Mouse (Mus musculus): ENCODE measurements at regions not wholly inside any gene's neighbourhood (a gene's known extent, or its start where the extent isn't known, plus 50 kb on each side); places are given as distances from the start of the nearest gene placed in this dataset.

DNA sequence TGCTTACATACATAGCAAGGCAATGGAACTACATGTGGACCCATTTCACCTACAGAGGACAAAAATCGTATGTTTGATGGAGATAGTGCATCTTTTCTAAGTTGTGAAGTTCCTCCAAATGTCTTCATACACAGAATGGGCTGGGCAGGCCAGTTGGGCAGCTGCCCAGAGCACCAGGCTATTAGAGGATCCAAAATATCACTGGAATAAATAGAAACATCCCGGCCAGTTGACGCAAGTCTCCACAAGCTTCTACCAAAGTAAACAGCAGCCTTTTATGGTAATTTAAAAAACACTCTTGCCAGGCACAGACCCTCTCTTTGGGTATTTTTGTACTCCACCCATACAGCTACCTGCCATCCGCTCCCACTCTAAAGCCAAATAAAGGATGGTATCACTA, 400.9 kb downstream of the H2al1j start:
- DNase-seq (ENCODE audit: low read depth): no peak
- TF ChIP-seq POLR2A (IDR thresholded peaks at IDR 0.05; ENCODE audit: borderline replicate concordance, extremely low read depth, insufficient read depth, insufficient read length, poor library complexity, severe bottlenecking) (no peak), CTCF (IDR thresholded peaks at IDR 0.05; ENCODE audit: borderline replicate concordance, extremely low read depth, insufficient read depth, insufficient read length) (no peak)

DNA sequence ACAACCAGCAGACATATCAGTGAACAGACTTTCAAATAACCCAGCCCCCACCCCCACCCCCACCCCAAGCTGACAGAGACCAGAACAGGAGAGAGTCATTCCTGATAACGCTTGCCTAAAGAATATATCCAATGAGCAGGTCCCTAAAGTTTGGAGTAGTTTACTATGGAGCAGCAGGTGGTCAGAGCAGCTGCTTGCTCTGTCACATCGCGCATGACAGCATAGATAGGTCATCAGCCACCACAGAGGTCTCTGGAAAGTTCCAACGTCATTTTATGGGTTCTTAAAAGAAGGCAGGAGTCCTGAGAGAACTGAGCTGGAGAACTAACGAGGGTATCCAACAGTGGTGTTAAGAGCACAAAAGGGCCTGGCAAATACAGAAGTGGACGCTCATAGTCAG, 402.4 kb downstream of the H2al1j start:
- TF ChIP-seq CTCF (IDR thresholded peaks at IDR 0.05; ENCODE audit: borderline replicate concordance, extremely low read depth, insufficient read depth, insufficient read length) (no peak), POLR2A (IDR thresholded peaks at IDR 0.05; ENCODE audit: borderline replicate concordance, extremely low read depth, insufficient read depth, insufficient read length, poor library complexity, severe bottlenecking) (no peak)
- no peak for DNase-seq (ENCODE audit: low read depth)

DNA sequence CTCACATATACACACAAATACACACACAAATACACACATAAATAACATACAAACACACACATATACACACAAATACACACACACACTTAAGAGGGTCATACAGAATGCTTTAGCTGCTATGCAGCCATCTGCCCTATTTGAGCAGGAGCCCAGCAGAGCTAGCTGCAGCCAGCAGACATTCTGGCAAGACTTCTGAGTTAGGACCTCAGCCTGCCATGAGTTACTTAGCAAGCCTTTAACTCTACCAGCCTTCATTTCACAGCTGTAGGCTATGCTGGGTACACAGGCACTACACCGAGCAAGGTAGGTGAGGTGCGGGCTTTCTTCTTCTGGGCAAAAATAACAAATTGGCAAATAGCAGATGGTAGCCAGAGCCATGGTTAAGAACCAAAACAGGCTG, 404.7 kb downstream of the H2al1j start:
- DNase-seq (ENCODE audit: low read depth): peak; percentile 60
- TF ChIP-seq POLR2A (IDR thresholded peaks at IDR 0.05; ENCODE audit: borderline replicate concordance, extremely low read depth, insufficient read depth, insufficient read length, poor library complexity, severe bottlenecking): no peak
- no peak for TF ChIP-seq CTCF (IDR thresholded peaks at IDR 0.05; ENCODE audit: borderline replicate concordance, extremely low read depth, insufficient read depth, insufficient read length)

DNA sequence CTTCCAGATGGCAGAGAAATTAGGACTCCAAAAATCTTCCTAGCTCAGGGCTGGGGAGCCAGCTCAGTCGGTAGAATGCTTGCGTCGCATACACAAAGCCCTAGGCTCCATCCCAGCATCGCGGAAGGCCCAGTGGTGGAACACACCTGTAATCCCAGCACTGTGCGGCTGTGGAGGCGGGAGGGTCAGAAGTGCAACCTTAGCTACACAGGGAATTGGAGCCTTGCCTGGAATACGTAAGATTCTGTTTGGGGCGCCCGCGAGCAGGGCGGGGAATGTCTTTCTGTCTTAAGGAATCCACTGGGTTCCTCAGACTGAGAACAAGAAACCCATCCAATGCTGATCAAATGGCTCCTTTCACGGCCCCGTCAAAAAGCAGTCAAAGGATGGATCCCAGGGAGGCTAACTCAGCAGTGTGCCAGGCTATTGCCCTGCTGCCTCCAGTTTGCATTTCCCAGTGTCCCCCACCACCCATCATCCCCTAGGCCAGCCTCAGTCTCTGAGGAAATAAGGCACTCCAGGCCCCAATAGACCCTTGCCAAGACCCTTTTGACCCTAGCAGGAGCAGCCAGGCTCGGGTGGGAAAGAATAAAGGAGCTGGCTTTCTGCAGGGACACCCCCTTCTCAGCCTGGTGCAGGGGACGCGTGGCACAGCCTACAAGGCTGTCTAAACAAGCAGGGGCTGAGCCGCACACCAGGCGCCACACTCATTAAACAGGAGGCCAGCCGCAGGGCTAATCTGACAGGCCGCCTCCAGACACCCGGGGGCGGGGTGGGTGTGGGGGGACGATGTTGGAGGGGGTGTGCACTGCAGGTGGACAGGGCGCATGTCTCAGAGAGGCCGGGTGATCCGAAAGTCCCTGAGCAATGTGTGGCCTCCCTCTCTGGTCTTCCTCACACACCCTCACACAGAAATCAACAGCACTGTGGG, 407.1 kb downstream of the H2al1j start:
- TF ChIP-seq POLR2A (IDR thresholded peaks at IDR 0.05; ENCODE audit: borderline replicate concordance, extremely low read depth, insufficient read depth, insufficient read length, poor library complexity, severe bottlenecking) (no peak), CTCF (IDR thresholded peaks at IDR 0.05; ENCODE audit: borderline replicate concordance, extremely low read depth, insufficient read depth, insufficient read length) (no peak)
- peak; percentile 80 for DNase-seq (ENCODE audit: low read depth)

DNA sequence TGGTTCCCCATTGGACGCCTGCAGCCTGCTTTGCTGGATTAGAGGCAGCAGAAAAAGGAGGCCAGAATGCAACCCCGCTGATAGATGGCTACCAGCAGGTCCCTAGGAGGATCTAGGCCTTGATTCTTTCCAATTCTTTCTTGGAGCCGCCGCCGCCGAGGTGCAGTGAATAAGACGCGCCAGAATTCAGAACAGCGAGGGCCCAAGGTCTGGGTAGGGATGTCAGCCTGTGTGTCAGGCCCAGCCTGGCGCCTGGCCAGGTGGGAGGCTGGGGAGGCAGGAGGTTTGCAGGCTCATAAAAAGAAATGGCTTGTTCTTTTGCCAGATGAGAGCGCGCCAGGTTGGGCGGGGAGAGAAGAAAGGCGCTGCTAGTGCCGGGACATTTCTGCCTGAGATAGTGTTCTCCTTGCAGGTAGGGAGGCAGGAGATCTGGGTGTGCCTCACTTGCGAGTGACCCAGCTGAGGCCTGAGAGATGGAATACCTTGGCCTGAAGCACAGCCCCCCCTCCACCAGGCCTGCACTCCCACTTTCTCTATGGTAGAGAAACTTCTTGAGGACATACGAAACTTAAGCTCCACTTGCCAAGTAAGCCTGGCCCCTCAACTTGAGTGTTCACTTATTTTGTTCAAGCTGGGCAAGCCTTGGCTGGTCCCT, 408.0 kb downstream of the H2al1j start:
- no peak for TF ChIP-seq POLR2A (IDR thresholded peaks at IDR 0.05; ENCODE audit: borderline replicate concordance, extremely low read depth, insufficient read depth, insufficient read length, poor library complexity, severe bottlenecking)
- no peak for TF ChIP-seq CTCF (IDR thresholded peaks at IDR 0.05; ENCODE audit: borderline replicate concordance, extremely low read depth, insufficient read depth, insufficient read length)
- peak; percentile 90 for DNase-seq (ENCODE audit: low read depth)

DNA sequence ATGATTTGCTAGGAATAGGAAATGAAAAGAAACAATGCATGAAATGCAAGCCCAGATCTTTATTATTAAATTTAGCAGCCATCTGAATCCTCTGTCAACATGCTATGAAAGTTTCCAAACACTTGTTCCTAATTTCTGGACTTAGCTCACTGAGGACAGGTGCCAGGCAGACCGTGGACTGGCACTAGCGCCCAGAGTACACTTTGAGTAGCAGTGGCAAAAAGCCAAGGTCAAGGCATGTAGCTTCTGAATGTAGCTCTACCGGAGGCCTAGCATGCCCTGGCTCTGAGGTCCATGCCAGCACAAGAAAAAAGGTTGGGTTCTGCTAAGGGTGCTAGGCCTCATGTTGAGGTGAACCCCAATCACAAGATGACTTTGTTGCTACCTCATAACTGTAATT, 408.9 kb downstream of the H2al1j start:
- TF ChIP-seq CTCF (IDR thresholded peaks at IDR 0.05; ENCODE audit: borderline replicate concordance, extremely low read depth, insufficient read depth, insufficient read length): no peak
- no peak for TF ChIP-seq POLR2A (IDR thresholded peaks at IDR 0.05; ENCODE audit: borderline replicate concordance, extremely low read depth, insufficient read depth, insufficient read length, poor library complexity, severe bottlenecking)
- peak; percentile 25 for DNase-seq (ENCODE audit: low read depth)

DNA sequence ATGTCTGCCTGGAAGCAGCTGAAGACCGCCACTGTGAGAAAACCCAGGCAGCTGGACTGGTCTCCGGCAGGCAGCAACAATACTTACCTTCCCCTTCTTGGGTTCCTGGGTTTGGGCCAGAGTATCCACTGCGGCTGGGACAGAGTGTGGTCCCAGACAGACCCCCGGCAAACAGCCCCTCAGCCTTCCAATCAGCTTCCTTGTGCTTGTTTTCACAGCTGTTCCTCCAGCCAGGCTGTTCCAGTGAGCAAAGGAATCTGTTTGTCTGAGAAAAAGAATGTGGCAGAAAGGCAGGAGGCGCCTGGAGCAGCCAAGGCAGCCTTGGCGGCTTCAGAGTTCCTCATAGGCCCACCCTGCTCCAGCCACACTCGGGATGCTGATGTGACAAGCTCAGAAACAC, 411.9 kb downstream of the H2al1j start:
- peak; percentile 56 for DNase-seq (ENCODE audit: low read depth)
- TF ChIP-seq CTCF (IDR thresholded peaks at IDR 0.05; ENCODE audit: borderline replicate concordance, extremely low read depth, insufficient read depth, insufficient read length) (no peak), POLR2A (IDR thresholded peaks at IDR 0.05; ENCODE audit: borderline replicate concordance, extremely low read depth, insufficient read depth, insufficient read length, poor library complexity, severe bottlenecking) (no peak)

DNA sequence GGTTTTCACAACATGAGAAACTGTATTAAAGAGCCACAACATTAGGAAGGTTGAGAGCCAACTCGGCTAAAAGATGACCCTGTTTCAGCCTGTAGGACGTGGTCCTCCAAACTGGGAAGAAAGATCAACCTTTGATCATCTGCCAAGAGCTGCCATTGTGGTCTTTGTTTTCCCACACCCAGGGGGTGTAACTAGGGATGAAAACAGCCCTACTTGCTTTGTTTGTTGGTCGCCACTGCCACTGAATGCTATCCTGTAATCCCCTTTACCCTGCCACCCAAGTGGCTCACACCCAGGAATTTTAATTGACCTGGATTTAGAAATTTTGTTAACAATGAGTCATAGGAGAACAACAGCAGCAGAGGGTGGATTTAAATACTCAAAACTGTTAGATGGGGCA, 414.2 kb downstream of the Bcor start:
- TF ChIP-seq POLR2A (IDR thresholded peaks at IDR 0.05; ENCODE audit: borderline replicate concordance, extremely low read depth, insufficient read depth, insufficient read length, poor library complexity, severe bottlenecking) (no peak), CTCF (IDR thresholded peaks at IDR 0.05; ENCODE audit: borderline replicate concordance, extremely low read depth, insufficient read depth, insufficient read length) (no peak)

DNA sequence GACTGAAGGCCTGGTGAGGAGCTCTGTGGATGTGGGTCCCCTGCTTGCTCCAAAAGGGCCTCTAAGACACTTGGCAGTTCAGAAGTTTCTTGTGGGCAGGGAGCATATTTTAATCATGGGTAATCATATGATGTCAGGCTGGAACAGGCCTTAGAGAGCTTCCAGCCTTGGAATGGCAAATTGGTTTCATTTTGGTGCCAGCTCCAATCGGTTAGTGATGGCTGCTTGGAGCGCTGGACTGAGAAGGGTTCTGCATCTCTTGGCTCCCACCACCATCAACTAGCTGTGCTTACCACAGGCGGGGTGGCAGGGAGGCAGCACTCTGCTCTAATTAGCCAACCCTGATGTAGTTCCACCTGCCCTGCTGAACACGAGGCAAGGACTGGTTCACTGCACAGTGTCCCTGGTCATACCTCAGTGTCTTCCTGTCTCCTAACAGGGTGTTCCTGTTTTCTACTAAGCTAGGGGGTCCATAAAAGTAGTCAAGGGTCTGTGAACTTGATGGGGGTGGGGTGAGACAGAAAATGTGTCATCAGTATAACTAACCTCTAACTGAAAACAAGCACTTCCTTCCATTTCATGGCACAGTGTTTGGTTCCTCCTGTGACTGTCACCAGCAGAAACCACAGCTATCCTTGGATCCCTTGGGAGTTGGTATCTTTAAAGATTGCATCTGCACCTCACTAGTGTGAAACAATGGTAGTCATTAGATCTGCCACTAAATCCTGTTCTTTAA, 412.6 kb downstream of the Bcor start:
- TF ChIP-seq CTCF (IDR thresholded peaks at IDR 0.05; ENCODE audit: borderline replicate concordance, extremely low read depth, insufficient read depth, insufficient read length) (no peak), POLR2A (IDR thresholded peaks at IDR 0.05; ENCODE audit: borderline replicate concordance, extremely low read depth, insufficient read depth, insufficient read length, poor library complexity, severe bottlenecking) (no peak)
- peak; percentile 52 for DNase-seq (ENCODE audit: low read depth)

More for the DNA sequence above, 414.2 kb downstream of the Bcor start:
- DNase-seq (ENCODE audit: low read depth): peak; percentile 73

DNA sequence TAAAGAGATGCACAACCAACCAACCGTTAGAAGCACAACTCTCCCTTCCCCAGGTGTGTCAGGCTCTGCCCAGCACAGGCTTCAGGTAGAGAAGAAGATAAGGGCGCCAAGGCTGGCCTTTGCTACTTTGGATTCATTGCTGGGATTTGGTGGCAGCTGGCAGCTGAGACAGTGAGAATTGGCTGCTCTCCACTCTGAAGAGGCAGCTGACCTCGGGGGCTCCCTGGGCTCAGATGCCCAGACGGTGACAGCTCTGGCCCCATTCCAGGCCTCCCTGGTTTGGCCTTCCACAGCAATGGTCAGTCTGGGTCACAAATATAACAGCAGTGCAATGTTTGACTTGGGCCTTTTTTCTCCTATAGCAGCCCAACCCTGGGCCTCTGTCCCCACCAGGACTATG, 411.9 kb downstream of the Bcor start:
- no peak for TF ChIP-seq CTCF (IDR thresholded peaks at IDR 0.05; ENCODE audit: borderline replicate concordance, extremely low read depth, insufficient read depth, insufficient read length)
- TF ChIP-seq POLR2A (IDR thresholded peaks at IDR 0.05; ENCODE audit: borderline replicate concordance, extremely low read depth, insufficient read depth, insufficient read length, poor library complexity, severe bottlenecking): no peak
- peak; percentile 18 for DNase-seq (ENCODE audit: low read depth)

DNA sequence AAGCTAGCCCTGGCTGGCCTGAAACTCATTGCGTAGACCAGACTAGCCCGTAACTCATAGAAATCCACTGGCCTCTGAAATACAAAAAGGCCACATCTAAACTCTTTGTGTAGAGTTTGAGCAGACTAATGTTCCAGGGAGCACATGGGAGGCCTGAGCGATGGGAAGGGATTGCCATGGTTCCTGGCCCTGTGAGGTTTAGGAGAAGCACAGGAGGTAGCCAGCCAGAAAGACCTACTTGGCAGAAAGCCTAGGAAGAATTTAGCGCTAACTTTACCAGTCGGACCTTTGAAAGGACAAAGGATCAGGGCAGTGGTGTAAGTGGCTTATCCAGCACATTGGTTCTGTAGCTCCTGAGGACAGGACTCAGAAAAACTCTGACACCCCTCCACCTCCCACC, 407.6 kb downstream of the Bcor start:
- peak; percentile 59 for DNase-seq (ENCODE audit: low read depth)

More for the DNA sequence above, 407.6 kb downstream of the Bcor start:
- TF ChIP-seq POLR2A (IDR thresholded peaks at IDR 0.05; ENCODE audit: borderline replicate concordance, extremely low read depth, insufficient read depth, insufficient read length, poor library complexity, severe bottlenecking) (no peak), CTCF (IDR thresholded peaks at IDR 0.05; ENCODE audit: borderline replicate concordance, extremely low read depth, insufficient read depth, insufficient read length) (no peak)
